Mouse (Mus musculus) heart, postnatal 0 days (tissue): ENCODE results near the gene Rnf216. TPM values are rescaled to one million over a fixed set of nuclear protein-coding genes. Genes with fewer than 3 reads are reported as not detected.
A peak's percentile ranks its signal among the peaks of the same experiment; 100 is the strongest.

Experiments used
- ATAC-seq: fragments of 200-750 bp; cut with Nextera tagmentation; 2 replicates; pipeline ENCODE4 v1.8.0; 2017; ENCODE audit warnings: low read depth, moderate number of reproducible peaks, moderate library complexity; ENCODE audit not compliant: insufficient read depth
- DNase-seq: peaks from one replicate; pipeline ENCODE4 v3.0.0-alpha.2; 2016; ENCODE audit warnings: low spot score
- H3K27ac ChIP-seq: fragments of 300-500 bp; sonication (generic); 2 replicates; pipeline ENCODE4 v1.5.1; 2014; ENCODE audit warnings: low read depth, mild to moderate bottlenecking
- H3K27me3 ChIP-seq: fragments of 300-500 bp; sonication (generic); 2 replicates; pipeline ENCODE4 v1.6.1; 2014; ENCODE audit warnings: low read length, mixed read lengths; ENCODE audit not compliant: control insufficient read depth, insufficient read depth
- H3K36me3 ChIP-seq: fragments of 300-500 bp; sonication (generic); replicated peaks from 2 replicates; pipeline ENCODE4 v1.6.1; 2014; ENCODE audit warnings: low read length, mixed read lengths; ENCODE audit not compliant: control insufficient read depth, insufficient read depth
- H3K4me1 ChIP-seq: fragments of 300-500 bp; sonication (generic); 2 replicates; pipeline ENCODE4 v1.6.1; 2014; ENCODE audit warnings: antibody characterized with exemption; ENCODE audit not compliant: control insufficient read depth, insufficient read depth
- H3K4me2 ChIP-seq: fragments of 300-500 bp; sonication (generic); 2 replicates; pipeline ENCODE4 v1.6.1; 2014; ENCODE audit warnings: low read depth, mild to moderate bottlenecking, low read length, moderate library complexity
- H3K4me3 ChIP-seq: fragments of 300-500 bp; sonication (generic); 2 replicates; pipeline ENCODE4 v1.5.1; 2014; ENCODE audit warnings: low read depth, low read length
- H3K9ac ChIP-seq: fragments of 300-500 bp; sonication (generic); replicated peaks from 2 replicates; pipeline ENCODE4 v1.6.1; 2014; ENCODE audit warnings: low read depth, low read length, mixed read lengths
- H3K9me3 ChIP-seq: fragments of 300-500 bp; sonication (generic); replicated peaks from 2 replicates; pipeline ENCODE4 v1.6.1; 2016; ENCODE audit warnings: low read length; ENCODE audit not compliant: control insufficient read depth
- CTCF ChIP-seq: IDR thresholded peaks from 2 replicates; pipeline ENCODE4 v1.5.1; 2016; ENCODE audit warnings: antibody characterized with exemption, control low read depth, low read depth
- EP300 ChIP-seq: IDR thresholded peaks from 2 replicates; pipeline ENCODE4 v1.6.1; 2016; ENCODE audit warnings: antibody characterized with exemption, low read depth
- WGBS: fragments of 180-500 bp; shearing (Covaris S2); extraction: QIAGEN DNeasy Blood & Tissue Kit; methylation state at CpG from one replicate; pipeline ENCODE4 v1.1.7; 2014; 5-methylcytosine and 5-hydroxymethylcytosine counted together
- polyA plus RNA-seq: library from polyadenylated mRNA; unstranded; fragments of >200 nt; fragmentation: Nextera tagmentation; extraction: Ambion mirVana; gene quantifications from 2 replicates; pipeline ENCODE4 v1.2.1, GENCODE M21; 2015
- total RNA-seq: library from RNA; depleted of rRNA; stranded (reverse); fragments of >200 nt; gene quantifications from 2 replicates; pipeline ENCODE4 v1.2.3, GENCODE M21; 2014; ENCODE audit warnings: low replicate concordance

Gene Rnf216
- total and polyA plus RNA-seq, 2 experiments from 2014 or later = 17.1 to 23.3 TPM

- Histone ChIP-seq H3K4me1 (peaks cover 49% of the 10 kb centered on the region), H3K36me3 (no peaks in the 10 kb centered on the region), H3K27ac (peak overlapping the region; percentile 76), H3K9me3 (no peaks in the 10 kb centered on the region), H3K4me3 (no peak overlapping the region), H3K27me3 (no peaks in the 10 kb centered on the region), H3K9ac (no peak overlapping the region), H3K4me2 (no peak overlapping the region)
- 39% methylated on average over 5 of the region's 5 CpGs for WGBS
- TF ChIP-seq CTCF (no peak), EP300 (no peak)
- DNase-seq (peak; percentile 50), ATAC-seq (0 out of 2 replicates have a peak, but pooled peaks have one; percentile 19)
These were observed 59.4 kb downstream of the Rnf216 start for GRCm38 (mm10) chr5:143053132-143053972.

- no peak overlapping the region for H3K9ac ChIP-seq
- ATAC-seq = no peak
- TF ChIP-seq EP300 (no peak), CTCF (no peak)
- peak overlapping the region; percentile 76 for H3K27ac ChIP-seq
- WGBS = 68% methylated on average over 2 of the region's 2 CpGs
- DNase-seq = no peak
- H3K4me3 ChIP-seq = no peak overlapping the region
- H3K4me1 ChIP-seq = peaks cover 47% of the 10 kb centered on the region
- no peaks in the 10 kb centered on the region for H3K27me3 ChIP-seq
- H3K36me3 ChIP-seq = no peaks in the 10 kb centered on the region
- H3K4me2 ChIP-seq = no peak overlapping the region
- H3K9me3 ChIP-seq = no peaks in the 10 kb centered on the region
These were observed 60.1 kb downstream of the Rnf216 start for GRCm38 (mm10) chr5:143052677-143053076.

- ATAC-seq (no peak), DNase-seq (no peak)
- H3K4me1 ChIP-seq = peaks cover 44% of the 10 kb centered on the region
- H3K27ac ChIP-seq = no peak overlapping the region
- TF ChIP-seq EP300 (no peak), CTCF (no peak)
- no peaks in the 10 kb centered on the region for H3K9me3 ChIP-seq
- no peaks in the 10 kb centered on the region for H3K27me3 ChIP-seq
- no peak overlapping the region for H3K4me3 ChIP-seq
- H3K4me2 ChIP-seq = no peak overlapping the region
- H3K9ac ChIP-seq = no peak overlapping the region
- 78% methylated on average over 6 of the region's 6 CpGs for WGBS
- 0 out of 2 replicates have a peak, but pooled peaks cover 3% of the 10 kb centered on the region for H3K36me3 ChIP-seq
These were observed 60.9 kb downstream of the Rnf216 start for GRCm38 (mm10) chr5:143051851-143052250.

- no peak for DNase-seq
- ATAC-seq = no peak
- Histone ChIP-seq H3K4me2 (peak overlapping the region; percentile 24), H3K4me1 (peaks cover 35% of the 10 kb centered on the region), H3K27me3 (no peaks in the 10 kb centered on the region), H3K36me3 (0 out of 2 replicates have a peak, but pooled peaks cover 6% of the 10 kb centered on the region), H3K9me3 (no peaks in the 10 kb centered on the region), H3K9ac (no peak overlapping the region; the same call in 1 of the 2 replicates), H3K4me3 (no peak overlapping the region), H3K27ac (peak overlapping the region; percentile 60)
- 64% methylated on average over 5 of the region's 5 CpGs for WGBS
- TF ChIP-seq CTCF (no peak), EP300 (no peak)
These were observed 62.5 kb downstream of the Rnf216 start for GRCm38 (mm10) chr5:143050273-143050672.

- Histone ChIP-seq H3K27ac (peak overlapping the region; percentile 60), H3K36me3 (0 out of 2 replicates have a peak, but pooled peaks cover 6% of the 10 kb centered on the region), H3K4me1 (peaks cover 35% of the 10 kb centered on the region), H3K4me3 (no peak overlapping the region), H3K4me2 (peak overlapping the region; percentile 24; the same call in 1 of the 2 replicates), H3K27me3 (no peaks in the 10 kb centered on the region), H3K9ac (no peak overlapping the region; the same call in 1 of the 2 replicates), H3K9me3 (no peaks in the 10 kb centered on the region)
- ATAC-seq (peak; percentile 37; the same call in 1 of the 2 replicates), DNase-seq (peak; percentile 53)
- 10% methylated on average over 4 of the region's 4 CpGs for WGBS
- no peak for TF ChIP-seq EP300
- TF ChIP-seq CTCF = no peak
These were observed 63.0 kb downstream of the Rnf216 start for GRCm38 (mm10) chr5:143049746-143050145.
